ENCODE assay signal across 15 mouse cellular contexts in genomic region chr10:95659471-95660150, GRCm38 (mm10). TPM values are rescaled to one million over a fixed set of nuclear protein-coding genes. Genes with fewer than 3 reads are reported as not detected.
DNase-seq lines count a peak whose midpoint lies in the region; ATAC-seq and TF ChIP-seq lines count a peak whose summit lies in the region.
"Had no signal": no experiment of that assay in that cellular context is flagged by ENCODE, and none has a peak within 500 bp of the region (broad histone marks: within the 10 kb centered on the region; RNA-seq: fewer than 3 reads in every experiment).

No protein-coding gene starts in this region.

- no peak overlapping the region for H3K4me2 ChIP-seq in liver, embryonic 15.5 days
- H3K4me2 ChIP-seq in liver, postnatal 0 days (ENCODE audit: low read depth, low read length): no peak overlapping the region
- H3K4me2 ChIP-seq: embryonic facial prominence, embryonic 12.5 days; hindbrain, embryonic 15.5 days; liver, embryonic 13.5 days had no signal

- no peak for TF ChIP-seq CTCF in liver, postnatal 0 days (IDR thresholded peaks at IDR 0.05; ENCODE audit: low read depth)

- H3K4me1 ChIP-seq in liver, embryonic 15.5 days (replicated peaks): 0 out of 2 replicates have a peak, but pooled peaks cover 8% of the 10 kb centered on the region
- peaks cover 8% of the 10 kb centered on the region for H3K4me1 ChIP-seq in liver, postnatal 0 days (ENCODE audit: insufficient read depth)
- H3K4me1 ChIP-seq: embryonic facial prominence, embryonic 12.5 days had no signal

- intact Hi-C loops in heart, postnatal 14 days (cut with DNase I): no loop called here
- intact Hi-C loops in left cerebral cortex, postnatal 10 days (cut with DNase I): no loop called here

- H3K9me3 ChIP-seq in liver, embryonic 15.5 days (replicated peaks): no peaks in the 10 kb centered on the region
- no peaks in the 10 kb centered on the region for H3K9me3 ChIP-seq in liver, postnatal 0 days (ENCODE audit: low read length)
- H3K9me3 ChIP-seq: embryonic facial prominence, embryonic 12.5 days; G1E; hindbrain, embryonic 15.5 days; liver, embryonic 13.5 days had no signal

- ATAC-seq in liver, embryonic 15.5 days (ENCODE audit: insufficient read depth): peak; percentile 22; the same call in 1 of the 2 replicates
- ATAC-seq in liver, postnatal 0 days: no peak

- H3K4me3 ChIP-seq in liver, embryonic 15.5 days (replicated peaks): no peak overlapping the region
- no peak overlapping the region for H3K4me3 ChIP-seq in liver, postnatal 0 days (ENCODE audit: low read depth, low read length)
- H3K4me3 ChIP-seq: embryonic facial prominence, embryonic 12.5 days; hindbrain, embryonic 15.5 days; liver, embryonic 13.5 days had no signal

- no peak for TF ChIP-seq EP300 in liver, postnatal 0 days (IDR thresholded peaks at IDR 0.05; ENCODE audit: low read depth)

- H3K27me3 ChIP-seq in liver, embryonic 15.5 days: 0 out of 2 replicates have a peak, but pooled peaks cover 5% of the 10 kb centered on the region
- no peaks in the 10 kb centered on the region for H3K27me3 ChIP-seq in liver, postnatal 0 days (ENCODE audit: insufficient read depth, low read length)
- H3K27me3 ChIP-seq: embryonic facial prominence, embryonic 12.5 days; hindbrain, embryonic 15.5 days; liver, embryonic 13.5 days had no signal

- 52% methylated on average over 8 of the region's 8 CpGs for WGBS in liver, embryonic 15.5 days (ENCODE audit: insufficient replicate concordance)
- 55% methylated on average over 8 of the region's 8 CpGs for whole genome bisulfite sequencing in liver, postnatal 0 days (ENCODE audit: insufficient replicate concordance)

- H3K9ac ChIP-seq in liver, embryonic 15.5 days: no peak overlapping the region
- H3K9ac ChIP-seq in liver, postnatal 0 days (replicated peaks): no peak overlapping the region
- H3K9ac ChIP-seq: embryonic facial prominence, embryonic 12.5 days; hindbrain, embryonic 15.5 days; liver, embryonic 13.5 days had no signal

- no peaks in the 10 kb centered on the region for H3K36me3 ChIP-seq in liver, embryonic 15.5 days (replicated peaks)
- no peaks in the 10 kb centered on the region for H3K36me3 ChIP-seq in liver, postnatal 0 days (replicated peaks; ENCODE audit: insufficient read depth, low read length)
- H3K36me3 ChIP-seq: embryonic facial prominence, embryonic 12.5 days; G1E; hindbrain, embryonic 15.5 days; liver, embryonic 13.5 days had no signal

- H3K27ac ChIP-seq in liver, embryonic 15.5 days (replicated peaks): no peak overlapping the region
- no peak overlapping the region for H3K27ac ChIP-seq in liver, postnatal 0 days (ENCODE audit: low read depth)
- H3K27ac ChIP-seq: embryonic facial prominence, embryonic 12.5 days; hindbrain, embryonic 15.5 days; liver, embryonic 13.5 days had no signal

- peak; percentile 29 for DNase-seq in embryo, embryonic 10.5 days (ENCODE audit: low spot score)
- no peak for DNase-seq in embryo, embryonic 11 days
- DNase-seq in liver, postnatal 0 days: no peak
- DNase-seq in heart, postnatal 14 days: peak; percentile 23 to 33
- DNase-seq in lung, postnatal 4 days: peak; percentile 36 to 70
- DNase-seq in left cerebral cortex, postnatal 10 days (ENCODE audit: extremely low spot score in 1 of 2, low spot score in 2 of 2): no peak
- DNase-seq in cerebellum, adult 8-10 months: no peak
- DNase-seq: liver, embryonic 13.5 days; right cerebral cortex, postnatal 25 days had no signal

RNA-seq across cellular contexts. Expression of gene Anapc15-ps, which starts 13.6 kb away (rescaled TPM):
- not detected in 2 replicates for polyA plus RNA-seq in liver, embryonic 15.5 days (2015; fragmentation: Nextera tagmentation; extraction: Ambion mirVana)
- not detected in 2 replicates for polyA plus RNA-seq in liver, postnatal 0 days (2015; fragmentation: Nextera tagmentation; extraction: Ambion mirVana)
- total RNA-seq in heart, postnatal 14 days (2021): not detected
- total RNA-seq in left cerebral cortex, postnatal 10 days (2021): not detected
- total RNA-seq: layer of hippocampus, postnatal 25 days had no signal
- polyA plus RNA-seq: embryonic facial prominence, embryonic 12.5 days; G1E; hindbrain, embryonic 15.5 days; liver, embryonic 13.5 days; testis, adult 2 months had no signal

Comparison
In these comparisons a context has a peak if more than half of its experiments do, and no peak if none do; other contexts are left out.
1. DNase-seq: peak in embryo, embryonic 10.5 days (single experiment), heart, postnatal 14 days (2 of 2) and lung, postnatal 4 days (2 of 2); none in embryo, embryonic 11 days (single experiment), liver, postnatal 0 days (single experiment), left cerebral cortex, postnatal 10 days (0 of 2) and cerebellum, adult 8-10 months (single experiment).